Mouse (Mus musculus) kidney, adult 11 months (tissue): Measurements from ENCODE around the gene Zscan5b.
"Not testable (repeated sequence)": the region's sequence is repeated elsewhere in the genome, so short reads cannot be mapped to it uniquely, and the experiment has no call there.

Experiments
- DNase-seq: peaks from one replicate; pipeline ENCODE4 v3.0.0; 2022

Zscan5b gene

GRCm38 (mm10) chr7:6221978-6222377 is at the start of gene Zscan5b:
Gene Zscan5b, plus strand, starts transcription at chr7:6222278.
- no peak for DNase-seq

GRCm38 (mm10) chr7:6172674-6173244 is 49.3 kb upstream of the Zscan5b start:
- no peak for DNase-seq

DNA sequence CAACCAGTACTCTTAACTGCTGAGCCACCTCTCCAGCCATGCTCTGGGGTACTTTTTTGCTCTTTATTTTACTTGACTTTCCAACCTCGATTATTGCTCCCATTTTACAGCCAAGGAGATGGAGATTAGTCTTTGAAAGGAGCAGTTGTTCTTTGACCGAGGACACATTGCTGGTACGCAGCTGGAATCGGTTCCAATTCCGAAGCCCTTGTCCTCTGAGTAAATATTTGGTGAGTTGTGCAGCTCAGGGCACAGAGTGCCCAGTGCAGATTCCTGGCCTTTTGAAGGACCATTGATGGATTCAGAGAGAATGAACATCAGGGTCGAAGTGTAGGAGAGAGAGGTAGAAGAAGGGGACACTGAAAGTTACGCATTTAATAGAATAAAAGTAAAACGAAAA is 48.2 kb upstream of the Zscan5b start:
- peak; percentile 73 for DNase-seq

DNA sequence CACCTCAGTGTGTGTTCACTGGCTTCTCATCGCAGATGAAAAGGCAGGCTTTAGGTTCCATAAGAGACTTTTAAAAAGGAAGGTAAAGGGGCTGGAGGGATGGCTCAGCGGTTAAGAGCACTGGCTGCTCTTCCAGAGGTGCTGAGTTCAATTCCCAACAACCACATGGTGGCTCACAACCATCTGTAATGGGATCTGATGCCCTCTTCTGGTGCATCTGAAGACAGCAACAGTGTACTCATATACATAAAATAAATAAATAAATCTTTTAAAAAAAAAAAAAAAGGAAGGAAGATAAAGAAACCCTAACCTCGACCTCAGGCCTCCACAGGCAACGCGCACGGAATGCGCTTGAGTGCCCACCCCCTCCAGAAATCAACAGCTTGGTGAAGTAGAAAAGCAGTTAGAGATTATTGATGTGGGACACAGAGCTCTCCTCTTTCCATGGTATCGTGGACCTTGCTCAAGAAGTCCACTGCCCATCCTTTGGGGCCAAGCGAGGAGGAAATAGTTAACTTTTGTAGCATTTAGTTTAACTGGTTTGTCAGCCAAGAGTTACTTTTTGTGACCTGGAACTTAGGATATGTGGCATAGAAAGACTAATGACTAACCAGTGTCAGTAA is 47.6 kb upstream of the Zscan5b start:
- peak; percentile 58 for DNase-seq

- DNase-seq, result no peak
Measured at GRCm38 (mm10) chr7:6179013-6179412, 43.1 kb upstream of the Zscan5b start.

DNA sequence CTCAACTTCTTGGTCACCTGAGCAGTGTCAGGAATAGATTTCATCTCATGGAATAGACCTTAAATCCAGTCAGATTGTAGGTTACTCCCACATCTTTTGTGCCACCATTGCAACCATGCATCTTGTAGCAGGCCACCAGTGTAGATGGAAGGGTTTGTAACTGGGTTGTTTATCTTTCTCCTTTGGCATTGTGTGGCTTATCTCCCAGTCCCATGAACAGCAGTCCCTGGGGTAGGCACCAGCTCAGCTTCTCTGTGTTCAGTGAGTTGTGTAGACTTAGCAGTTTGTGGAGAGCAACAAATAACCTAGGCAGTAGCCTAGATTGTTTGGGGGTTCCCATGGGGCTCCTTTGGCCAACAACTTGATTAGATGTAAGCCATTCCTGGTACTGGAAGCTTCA is 39.2 kb upstream of the Zscan5b start:
- DNase-seq, result no peak

DNA sequence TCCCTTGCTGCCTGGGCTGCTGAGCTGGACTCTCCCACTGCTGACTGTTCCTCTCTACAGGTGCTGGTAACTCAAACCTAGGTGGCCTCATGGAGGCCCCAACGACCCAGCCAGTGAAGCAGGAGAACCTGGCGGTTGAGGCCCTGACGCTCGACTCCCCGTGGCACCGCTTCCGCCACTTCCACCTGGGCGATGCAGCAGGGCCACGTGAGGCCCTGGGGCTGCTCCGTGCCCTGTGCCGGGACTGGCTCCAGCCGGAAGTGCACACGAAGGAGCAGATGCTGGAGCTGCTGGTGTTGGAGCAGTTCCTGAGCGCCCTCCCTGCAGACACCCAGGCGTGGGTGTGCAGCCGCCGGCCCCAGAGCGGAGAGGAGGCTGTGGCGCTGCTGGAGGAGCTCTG is 38.3 kb upstream of the Zscan5b start:
- peak; percentile 69 for DNase-seq

- peak; percentile 67 for DNase-seq
Measured at GRCm38 (mm10) chr7:6184521-6184920, 37.6 kb upstream of the Zscan5b start.

- DNase-seq, result peak; percentile 30
Measured at GRCm38 (mm10) chr7:6185391-6185790, 36.7 kb upstream of the Zscan5b start.

DNA sequence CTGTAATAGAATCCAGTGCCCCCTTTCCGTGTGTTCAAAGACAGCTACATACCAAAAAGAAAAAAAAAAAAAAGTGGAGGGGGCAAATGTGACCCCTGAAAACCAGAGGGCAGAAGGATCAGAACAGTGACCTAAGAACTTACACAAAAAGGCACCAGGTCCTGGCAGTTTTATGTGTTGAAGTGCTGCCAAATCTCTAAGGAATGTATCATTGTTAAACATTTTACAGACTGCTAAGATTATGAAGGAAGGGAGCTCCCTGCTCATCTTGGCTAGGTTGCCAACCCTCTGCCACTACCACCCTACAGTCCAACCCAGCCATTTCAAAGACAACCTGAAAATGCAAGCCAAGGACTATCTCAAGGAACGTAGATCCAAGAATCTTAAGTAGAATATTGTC is 35.9 kb upstream of the Zscan5b start:
- peak; percentile 43 for DNase-seq

DNA sequence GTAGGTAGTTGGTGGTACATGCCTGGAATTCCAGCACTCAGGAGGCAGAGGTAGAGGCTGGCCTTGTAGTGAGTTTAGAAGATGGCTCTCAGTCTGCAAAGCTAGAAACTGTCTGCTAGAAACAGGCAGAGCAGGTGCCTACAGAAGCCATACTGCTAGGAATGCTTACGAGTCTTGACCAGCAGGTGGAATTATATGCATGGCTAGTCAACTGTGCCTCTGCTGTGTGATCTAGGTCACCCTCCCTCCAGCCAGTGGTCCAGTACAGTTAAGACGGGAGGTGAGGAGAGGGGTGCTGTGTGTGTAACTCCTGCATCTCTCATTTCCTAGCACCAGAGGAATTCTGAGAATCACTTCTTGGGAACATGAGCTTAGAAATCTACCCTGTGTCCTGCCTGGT is 35.3 kb upstream of the Zscan5b start:
- DNase-seq, result no peak

DNA sequence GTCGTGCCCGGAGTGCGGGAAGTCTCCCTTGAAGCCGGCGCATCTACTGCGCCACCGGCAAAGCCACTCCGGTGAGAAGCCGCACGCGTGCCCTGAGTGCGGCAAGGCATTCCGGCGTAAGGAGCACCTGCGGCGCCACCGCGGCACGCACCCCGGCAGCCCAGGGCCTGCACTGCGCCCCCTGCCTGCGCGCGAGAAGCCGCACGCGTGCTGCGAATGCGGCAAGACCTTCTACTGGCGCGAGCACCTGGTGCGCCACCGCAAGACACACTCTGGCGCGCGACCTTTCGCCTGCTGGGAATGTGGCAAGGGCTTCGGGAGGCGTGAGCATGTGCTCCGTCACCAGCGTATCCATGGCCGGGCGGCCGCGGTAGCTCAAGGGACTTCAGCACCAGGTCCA is 32.5 kb upstream of the Zscan5b start:
- peak; percentile 57 for DNase-seq

DNA sequence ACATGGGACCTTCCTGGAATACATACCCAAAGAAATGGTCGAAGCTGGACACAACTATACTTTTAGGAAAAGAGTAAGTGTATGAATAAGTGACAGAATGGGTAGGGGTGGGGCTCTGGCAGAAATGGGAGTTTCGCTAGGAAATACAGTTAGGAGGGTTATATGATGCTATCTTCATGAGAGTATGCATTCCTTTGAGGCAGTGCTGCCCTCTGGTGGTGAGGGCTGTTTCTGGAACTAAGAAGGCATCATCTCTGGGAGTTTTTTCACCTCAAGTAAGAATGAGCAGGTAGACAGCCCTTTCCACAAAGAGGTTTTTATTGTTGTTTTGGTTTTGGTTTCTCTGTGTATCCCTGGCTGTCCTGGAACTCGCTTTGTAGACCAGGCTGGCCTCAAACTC is 30.7 kb upstream of the Zscan5b start:
- DNase-seq, result peak; percentile 62

DNA sequence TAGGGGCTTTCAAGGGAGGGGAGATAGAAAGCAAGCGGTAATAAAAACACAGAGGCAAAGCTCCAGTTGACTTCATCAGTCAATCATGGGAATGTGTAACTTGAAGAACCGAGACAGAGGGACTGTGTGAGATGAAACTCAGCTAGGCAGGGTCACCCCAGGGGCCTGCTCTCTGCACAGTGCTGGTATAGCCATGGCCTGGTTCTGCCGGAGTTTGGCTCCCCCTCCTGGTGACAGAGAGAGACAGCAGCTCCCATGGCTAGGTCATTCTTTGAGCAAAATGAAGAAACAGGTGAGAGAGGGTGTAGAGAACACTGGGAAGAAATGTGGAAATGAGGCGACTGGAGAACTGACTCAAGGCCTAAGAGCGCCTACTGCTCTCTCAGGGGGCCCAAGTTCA is 27.9 kb upstream of the Zscan5b start:
- DNase-seq, result no peak

- DNase-seq, result no peak
Measured at GRCm38 (mm10) chr7:6195777-6196176, 26.3 kb upstream of the Zscan5b start.

- no peak for DNase-seq
Measured at GRCm38 (mm10) chr7:6196790-6197189, 25.3 kb upstream of the Zscan5b start, which contains the start of gene Galp. Gene Galp, plus strand, starts transcription at chr7:6197090.

- DNase-seq, result no peak
Measured at GRCm38 (mm10) chr7:6204200-6204599, 17.9 kb upstream of the Zscan5b start.

DNA sequence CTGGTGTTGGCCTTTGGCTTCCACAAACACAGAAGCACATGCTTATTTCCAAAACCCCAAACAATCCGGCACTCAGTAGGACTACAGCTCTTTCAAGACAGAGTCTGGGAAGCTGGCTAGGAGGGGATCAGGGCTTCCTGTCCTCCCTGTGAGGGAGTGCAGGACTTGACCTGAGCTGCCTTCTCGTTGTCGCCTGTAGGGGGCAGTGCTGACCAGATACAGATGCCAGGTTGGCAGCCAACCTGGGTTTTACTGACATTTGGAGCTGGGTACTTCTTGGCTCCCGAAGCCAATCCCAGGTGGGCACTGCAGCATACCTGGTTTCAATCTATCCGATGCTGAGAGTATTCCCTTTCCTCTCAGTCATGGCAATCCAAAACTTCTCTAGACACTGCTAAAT is 8.9 kb upstream of the Zscan5b start:
- no peak for DNase-seq

DNA sequence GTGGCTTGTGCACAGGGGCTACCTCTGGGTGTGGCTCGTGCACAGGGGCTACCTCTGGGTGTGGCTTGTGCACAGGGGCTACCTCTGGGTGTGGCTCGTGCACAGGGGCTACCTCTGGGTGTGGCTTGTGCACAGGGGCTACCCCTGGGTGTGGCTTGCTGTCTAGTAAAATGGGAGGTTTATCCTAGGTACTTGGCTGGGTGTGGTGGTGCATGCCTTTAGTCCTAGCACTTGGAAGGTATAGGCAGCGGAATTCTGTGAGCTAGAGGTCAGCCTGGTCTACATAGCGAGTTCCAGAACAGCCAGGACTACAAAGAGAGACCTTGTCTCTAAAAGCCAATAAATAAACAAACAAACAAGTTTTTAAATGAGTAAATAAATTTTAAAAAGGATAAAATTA is 7.4 kb upstream of the Zscan5b start:
- DNase-seq, result not testable (repeated sequence)

DNA sequence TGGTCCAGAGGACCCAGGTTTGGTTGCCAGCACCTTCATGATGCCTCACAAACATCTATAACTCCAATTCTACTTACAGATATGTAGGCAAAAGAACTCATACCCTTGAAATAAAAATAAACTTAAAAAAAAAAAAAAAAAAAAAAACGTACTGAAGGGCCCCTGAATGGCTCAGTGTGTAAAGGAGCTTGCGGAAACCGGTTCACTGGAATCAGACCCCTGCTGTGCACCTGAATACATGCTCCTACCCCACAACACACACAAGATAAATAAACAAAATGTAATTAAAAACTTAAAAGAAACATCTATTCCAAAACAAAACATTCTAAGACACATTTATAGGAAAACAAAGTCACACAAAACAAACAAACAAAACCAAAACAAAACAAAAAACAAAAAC is 1.9 kb upstream of the Zscan5b start:
- no peak for DNase-seq

DNA sequence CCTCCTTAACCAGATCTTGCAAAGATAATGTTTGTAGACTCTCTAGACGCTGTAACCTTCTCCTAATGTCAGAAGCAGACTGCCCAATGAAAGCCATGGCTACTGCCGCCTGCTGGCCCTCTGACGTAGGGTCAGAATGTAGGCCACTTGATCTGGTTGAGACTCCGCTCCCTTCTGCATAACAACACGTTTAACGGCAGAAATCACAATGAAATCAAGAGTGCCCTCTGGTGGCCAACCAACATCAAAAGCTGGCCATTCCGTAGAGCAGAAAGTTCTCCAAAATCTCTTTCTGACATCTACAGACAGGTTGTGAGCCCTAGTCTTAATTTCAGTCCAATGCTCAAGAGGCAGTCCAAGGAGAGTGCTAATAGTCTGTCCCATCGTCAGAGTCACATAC is 6.4 kb downstream of the Zscan5b start:
- DNase-seq, result peak; percentile 35

DNA sequence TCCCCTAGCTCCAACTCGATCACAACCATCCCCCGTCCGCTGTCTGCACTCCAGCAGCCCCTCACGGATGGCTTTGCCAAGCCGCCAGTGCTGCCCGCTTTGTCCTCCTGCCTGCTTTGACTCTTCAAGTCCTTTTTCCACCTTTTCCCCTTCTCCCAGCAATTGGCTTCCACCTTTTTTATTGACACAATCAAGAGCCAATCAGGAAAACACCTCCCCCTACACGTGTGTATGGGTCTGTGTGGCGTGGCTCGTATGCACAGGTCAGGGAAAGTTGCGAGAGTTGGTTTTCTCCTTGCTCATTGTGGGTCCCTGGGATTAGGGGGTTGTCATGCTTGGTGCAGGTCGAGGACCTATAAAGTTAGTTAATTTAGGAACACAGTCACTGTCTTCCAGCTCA is 17.7 kb downstream of the Zscan5b start:
- DNase-seq, result peak; percentile 5

- DNase-seq, result peak; percentile 6
Measured at GRCm38 (mm10) chr7:6240841-6241425, 18.9 kb downstream of the Zscan5b start.
